Mouse (Mus musculus) bone marrow, adult 2 months (tissue): ENCODE results near the gene Hepacam2. TPM values are rescaled to one million over a fixed set of nuclear protein-coding genes. Genes with fewer than 3 reads are reported as not detected.

Experiments
- H3K27ac ChIP-seq: fragments of 200-500 bp; 2 replicates; pipeline ENCODE4 v1.5.1; 2012; ENCODE audit warnings: low read depth, mild to moderate bottlenecking, control low read depth, inconsistent platforms, low read length; ENCODE audit not compliant: control insufficient read depth, poor library complexity, insufficient read depth
- H3K4me1 ChIP-seq: fragments of 200-500 bp; 2 replicates; pipeline ENCODE4 v1.6.1; 2011; ENCODE audit warnings: low read length; ENCODE audit not compliant: control insufficient read depth, insufficient read depth
- H3K4me3 ChIP-seq: fragments of 200-500 bp; replicated peaks from 2 replicates; pipeline ENCODE3; 2011; ENCODE audit warnings: mild to moderate bottlenecking, low read depth, low read length, control low read depth; ENCODE audit not compliant: control insufficient read depth
- CTCF ChIP-seq: fragments of 200-500 bp; IDR thresholded peaks from 2 replicates; pipeline ENCODE4 v1.5.1; 2011; ENCODE audit warnings: low read length, control low read depth; ENCODE audit not compliant: control insufficient read depth, insufficient read depth
- POLR2A ChIP-seq: fragments of 200-500 bp; IDR thresholded peaks from 2 replicates; pipeline ENCODE4 v1.6.1; 2011; ENCODE audit warnings: low read depth, mild to moderate bottlenecking, control low read depth, low read length, borderline replicate concordance; ENCODE audit not compliant: control insufficient read depth
- WGBS: fragments of 180-500 bp; shearing (Covaris S2); methylation state at CpG from one replicate; pipeline ENCODE4 v1.1.7; 2018; 5-methylcytosine and 5-hydroxymethylcytosine counted together
- polyA plus RNA-seq: library from polyadenylated mRNA; stranded (reverse); fragments of >200 nt; gene quantifications from 2 replicates; pipeline ENCODE4 v1.2.4, GENCODE M21; 2011; ENCODE audit warnings: low replicate concordance; ENCODE audit not compliant: missing spikeins, insufficient read depth, insufficient read length

Gene Hepacam2
- polyA plus RNA-seq, 1 experiment: not detected

- 57% methylated on average over 1 of the region's 1 CpGs for WGBS
- H3K27ac ChIP-seq: no peak overlapping the region
- TF ChIP-seq POLR2A: no peak
- no peak for TF ChIP-seq CTCF
- H3K4me3 ChIP-seq: no peak overlapping the region
- peaks cover 2% of the 10 kb centered on the region; the same call in 1 of the 2 replicates for H3K4me1 ChIP-seq
Measured at GRCm38 (mm10) chr6:3487355-3487754, 10.7 kb downstream of the Hepacam2 start.

DNA sequence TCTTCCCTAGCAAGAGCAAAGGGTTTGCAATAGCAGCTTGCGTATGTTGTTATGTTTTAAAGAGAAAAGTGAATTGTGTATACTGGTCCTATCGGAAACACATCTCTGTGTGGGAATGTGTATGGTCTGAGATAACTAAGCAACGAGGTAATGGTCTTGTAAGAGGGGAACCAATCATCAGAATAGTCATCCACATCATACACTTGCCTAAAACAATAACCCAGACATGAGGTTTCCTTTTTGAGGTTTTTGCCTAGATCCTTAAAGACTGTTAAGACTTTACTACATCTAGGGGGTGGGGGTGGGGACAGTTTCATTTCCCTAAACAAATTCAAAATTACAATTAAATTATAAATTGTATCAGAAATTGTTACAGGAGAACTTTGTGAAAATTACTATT lies 13.0 kb downstream of the Hepacam2 start:
- H3K27ac ChIP-seq: no peak overlapping the region
- TF ChIP-seq CTCF: no peak
- H3K4me1 ChIP-seq: peaks cover 2% of the 10 kb centered on the region; the same call in 1 of the 2 replicates
- 36% methylated on average over 3 of the region's 3 CpGs for WGBS
- no peak overlapping the region for H3K4me3 ChIP-seq

- 27% methylated on average over 3 of the region's 3 CpGs for WGBS
- no peak overlapping the region for H3K4me3 ChIP-seq
- H3K27ac ChIP-seq: no peak overlapping the region
- no peaks in the 10 kb centered on the region; the same call in 1 of the 2 replicates for H3K4me1 ChIP-seq
- TF ChIP-seq CTCF (no peak), POLR2A (no peak)
Measured at GRCm38 (mm10) chr6:3481705-3482104, 16.4 kb downstream of the Hepacam2 start.

DNA sequence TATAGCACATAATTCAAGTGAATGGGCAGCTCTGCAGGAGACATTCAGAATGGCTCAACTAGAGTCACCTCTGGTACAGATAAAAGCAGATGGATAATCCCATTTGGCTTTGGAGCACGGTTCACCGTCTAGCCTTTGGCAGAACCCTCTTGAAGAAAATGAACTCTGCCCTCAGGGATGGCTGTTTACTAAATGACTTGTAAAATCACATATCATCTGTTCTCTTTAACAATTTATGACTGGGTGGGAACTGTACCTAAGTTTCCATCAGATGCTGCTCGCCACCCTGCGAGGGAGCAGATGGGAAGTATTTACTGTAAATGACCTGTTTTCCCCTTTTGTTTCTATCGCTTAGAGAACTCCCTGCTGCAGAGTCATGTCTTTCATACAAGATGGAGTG lies 18.2 kb downstream of the Hepacam2 start:
- 75% methylated on average over 5 of the region's 5 CpGs for WGBS
- H3K4me1 ChIP-seq: no peaks in the 10 kb centered on the region
- no peak overlapping the region for H3K27ac ChIP-seq
- H3K4me3 ChIP-seq: no peak overlapping the region
- TF ChIP-seq CTCF (no peak), POLR2A (no peak)

DNA sequence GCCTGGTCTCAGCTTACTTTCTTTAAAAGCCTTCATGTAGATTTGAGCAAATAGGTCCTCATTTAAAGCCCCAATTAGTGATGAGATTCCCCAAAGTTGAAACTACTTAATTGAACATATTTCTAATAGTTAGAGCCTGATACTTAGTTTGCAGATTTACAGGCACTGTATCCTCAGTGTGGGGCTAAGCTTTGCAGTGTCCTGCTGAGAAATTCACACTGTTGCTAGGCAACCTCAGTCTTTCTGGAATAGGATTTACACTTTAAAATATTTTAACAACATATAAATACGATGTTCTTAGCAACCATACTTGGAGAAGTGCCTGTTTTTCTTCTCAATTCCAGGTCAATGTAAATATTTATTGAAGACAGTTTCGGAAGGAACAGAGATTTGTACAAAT lies 21.8 kb downstream of the Hepacam2 start:
- Histone ChIP-seq H3K4me3 (no peak overlapping the region), H3K4me1 (no peaks in the 10 kb centered on the region), H3K27ac (no peak overlapping the region)
- TF ChIP-seq CTCF (no peak), POLR2A (no peak)
- WGBS: 63% methylated on average over 2 of the region's 2 CpGs

DNA sequence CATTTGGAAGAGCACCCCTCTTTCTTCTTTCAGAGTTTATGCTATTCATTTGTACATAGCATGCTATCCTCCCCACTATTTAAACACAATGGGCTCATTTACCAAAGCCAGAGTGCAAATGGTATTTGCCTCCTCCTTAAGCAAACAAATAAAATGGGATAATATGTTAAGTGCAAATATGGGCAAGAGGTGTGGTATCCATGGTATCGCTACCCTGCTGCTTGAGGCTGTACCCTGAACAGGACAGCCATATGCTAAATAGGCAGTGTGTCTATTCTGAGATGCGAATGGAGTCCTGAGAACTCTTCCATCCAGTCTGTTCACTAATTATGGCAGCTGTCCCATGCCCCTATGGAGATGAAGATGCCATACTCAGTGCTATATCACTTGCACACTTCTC lies 27.4 kb downstream of the Hepacam2 start:
- WGBS: 68% methylated on average over 2 of the region's 2 CpGs
- no peak overlapping the region for H3K4me3 ChIP-seq
- TF ChIP-seq POLR2A (no peak), CTCF (no peak)
- no peaks in the 10 kb centered on the region for H3K4me1 ChIP-seq
- no peak overlapping the region for H3K27ac ChIP-seq

DNA sequence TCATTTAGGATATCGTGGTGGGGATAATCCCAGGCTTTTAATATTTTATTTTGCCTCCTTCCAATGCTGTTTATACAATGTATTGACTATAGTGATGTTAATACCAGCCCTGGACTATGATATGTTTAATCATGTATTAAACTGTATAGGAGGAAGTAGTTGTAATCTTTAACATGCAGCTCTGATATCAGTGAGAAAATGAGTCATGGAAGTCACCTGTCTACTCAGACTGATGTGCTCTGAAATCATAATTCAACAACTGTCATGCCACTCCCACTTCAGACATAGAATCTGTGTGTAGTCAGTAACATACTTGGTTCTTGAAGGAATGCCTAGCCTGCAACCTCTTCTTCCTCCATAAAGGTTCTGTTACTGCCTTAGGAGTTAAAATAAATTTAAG lies 29.5 kb downstream of the Hepacam2 start:
- Histone ChIP-seq H3K4me1 (no peaks in the 10 kb centered on the region), H3K4me3 (no peak overlapping the region), H3K27ac (no peak overlapping the region)
- WGBS: 54% methylated on average over 1 of the region's 1 CpGs
- no peak for TF ChIP-seq POLR2A
- TF ChIP-seq CTCF: no peak

DNA sequence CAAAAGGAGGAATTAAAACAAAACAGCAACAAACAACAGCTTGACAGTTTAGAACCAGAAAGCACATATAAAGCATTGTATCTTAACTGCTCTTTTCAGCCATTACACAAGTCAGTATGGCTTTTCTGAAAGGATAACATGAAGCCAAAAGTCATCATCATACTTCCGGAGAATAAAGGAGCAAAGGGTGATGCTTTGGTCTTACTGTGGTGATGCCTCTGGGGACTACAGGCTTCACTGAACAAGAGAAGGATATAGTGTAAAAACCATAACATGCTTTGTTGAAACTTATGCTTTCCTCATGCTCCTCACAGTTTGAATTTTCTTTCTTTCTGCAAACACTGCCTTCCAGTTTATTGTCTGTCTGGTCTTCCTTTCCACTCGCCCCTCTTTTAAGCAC lies 34.5 kb downstream of the Hepacam2 start:
- Histone ChIP-seq H3K4me3 (no peak overlapping the region), H3K27ac (no peak overlapping the region), H3K4me1 (no peaks in the 10 kb centered on the region)
- TF ChIP-seq CTCF (no peak), POLR2A (no peak)
- 60% methylated on average over 2 of the region's 2 CpGs for WGBS

DNA sequence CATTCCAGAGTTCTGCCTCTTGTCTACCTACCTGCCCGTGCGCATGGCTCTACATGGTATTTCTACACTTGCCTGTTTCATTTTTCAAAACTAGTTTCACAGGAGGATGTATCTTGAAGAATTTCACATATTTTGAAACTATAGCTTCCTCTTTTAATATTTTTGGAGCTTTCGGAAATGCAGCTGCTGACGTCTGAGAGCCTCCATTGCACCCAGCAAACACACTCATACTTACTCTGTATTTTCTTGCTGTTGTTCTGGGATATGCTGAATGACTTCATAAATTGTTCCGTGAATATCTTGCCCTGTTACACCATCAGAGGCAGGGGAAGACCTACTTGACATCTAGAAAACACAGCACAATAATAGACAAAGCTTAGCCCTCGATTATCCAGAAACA lies 35.1 kb downstream of the Hepacam2 start:
- no peak overlapping the region for H3K4me3 ChIP-seq
- TF ChIP-seq CTCF: no peak
- no peak for TF ChIP-seq POLR2A
- 45% methylated on average over 6 of the region's 6 CpGs for WGBS
- H3K27ac ChIP-seq: no peak overlapping the region
- no peaks in the 10 kb centered on the region for H3K4me1 ChIP-seq

GRCm38 (mm10) chr6:3455944-3456536 lies 42.1 kb downstream of the Hepacam2 start:
- no peak overlapping the region for H3K27ac ChIP-seq
- no peaks in the 10 kb centered on the region for H3K4me1 ChIP-seq
- no peak overlapping the region for H3K4me3 ChIP-seq
- WGBS: 57% methylated on average over 11 of the region's 11 CpGs
- TF ChIP-seq POLR2A (no peak), CTCF (no peak)
